Mouse (Mus musculus) natural killer cell, adult 2 months (primary cell): ENCODE data around the gene 9530068E07Rik.

Source experiments
- DNase-seq, 2 experiments: peaks; one replicate each; pipeline ENCODE4 v3.0.0; 2022; ENCODE audit warnings: low spot score in 2 of 2

The 9530068E07Rik gene

DNA sequence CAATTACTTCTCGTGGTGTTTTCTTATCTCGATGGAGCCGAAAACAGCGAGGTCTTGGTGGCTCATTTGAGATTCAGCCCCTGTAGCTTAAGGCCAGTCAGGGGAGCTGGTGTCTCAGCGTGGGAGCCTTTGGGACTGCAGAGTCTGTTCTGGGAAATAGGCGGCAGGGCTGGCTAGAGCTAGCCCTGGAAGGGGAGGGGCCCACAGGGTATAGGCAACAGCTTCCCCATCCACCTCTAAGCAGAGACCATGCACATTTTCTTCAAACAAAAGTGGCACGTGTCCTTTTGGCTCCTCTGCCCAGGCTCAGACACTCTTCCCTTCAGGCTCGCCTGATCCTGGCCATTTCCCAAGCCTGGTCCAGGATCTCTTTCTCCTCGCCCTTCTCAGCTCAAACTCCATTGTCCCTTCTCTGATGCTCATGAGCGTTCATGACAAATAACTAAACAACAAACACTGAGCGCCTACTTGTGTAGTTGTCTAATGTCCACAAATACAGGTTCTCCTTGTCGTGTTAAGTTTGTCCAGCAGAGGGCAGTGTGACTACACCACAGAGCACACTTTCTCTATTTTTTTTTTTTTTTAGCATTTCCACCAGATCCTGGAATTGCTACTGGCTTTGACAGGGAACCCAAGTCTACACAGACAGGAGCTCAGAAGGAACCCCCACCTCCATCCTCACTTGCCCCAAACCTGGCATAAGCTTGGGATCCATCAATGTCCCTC, 25.0 kb downstream of the 9530068E07Rik start:
- DNase-seq, result peak; percentile 26 to 47

- no peak for DNase-seq
Observed at GRCm38 (mm10) chr11:52429440-52429839, 33.2 kb downstream of the 9530068E07Rik start.

DNA sequence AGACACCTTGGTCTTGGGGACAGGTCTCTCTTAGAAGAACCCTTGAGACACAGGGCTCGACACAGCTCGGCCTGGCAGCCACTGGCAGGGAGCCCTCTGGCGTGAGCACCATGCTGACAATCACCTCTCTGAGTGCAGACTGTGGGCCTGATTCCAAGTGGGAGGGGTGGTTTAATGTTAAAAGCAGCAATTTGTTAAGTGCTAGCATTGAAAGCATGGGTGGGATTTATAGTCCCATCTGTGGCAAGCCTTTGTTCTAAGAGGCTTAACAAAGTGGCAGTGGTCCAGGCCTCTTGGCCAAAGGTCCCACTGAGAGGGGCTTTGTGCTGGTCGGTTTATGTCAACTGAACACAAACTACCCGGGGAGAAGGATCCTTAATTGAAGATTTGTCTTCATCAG, 35.4 kb downstream of the 9530068E07Rik start:
- DNase-seq, result no peak

- no peak for DNase-seq
Observed at GRCm38 (mm10) chr11:52432148-52432547, 35.9 kb downstream of the 9530068E07Rik start.

- DNase-seq, result no peak
Observed at GRCm38 (mm10) chr11:52433076-52433796, 37.0 kb downstream of the 9530068E07Rik start.

DNA sequence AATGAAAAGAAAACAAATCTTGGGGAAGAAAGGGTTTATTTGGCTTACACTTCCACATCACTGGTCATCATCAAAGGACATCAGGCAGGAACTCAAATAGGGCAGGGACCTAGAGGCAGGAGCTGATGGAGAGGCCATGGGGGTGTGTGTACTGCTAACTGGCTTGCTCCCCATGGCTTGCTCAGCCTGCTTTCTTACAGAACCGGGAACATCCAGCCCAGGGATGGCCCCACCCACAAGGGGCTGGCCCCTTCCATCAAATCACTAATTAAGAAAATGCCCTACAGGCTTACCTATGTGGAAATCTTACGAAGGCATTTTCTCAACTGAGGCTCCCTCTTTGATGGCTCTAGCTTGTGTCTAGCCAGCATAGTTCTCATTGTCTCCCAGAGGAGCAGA, 37.6 kb downstream of the 9530068E07Rik start:
- DNase-seq, result no peak

DNA sequence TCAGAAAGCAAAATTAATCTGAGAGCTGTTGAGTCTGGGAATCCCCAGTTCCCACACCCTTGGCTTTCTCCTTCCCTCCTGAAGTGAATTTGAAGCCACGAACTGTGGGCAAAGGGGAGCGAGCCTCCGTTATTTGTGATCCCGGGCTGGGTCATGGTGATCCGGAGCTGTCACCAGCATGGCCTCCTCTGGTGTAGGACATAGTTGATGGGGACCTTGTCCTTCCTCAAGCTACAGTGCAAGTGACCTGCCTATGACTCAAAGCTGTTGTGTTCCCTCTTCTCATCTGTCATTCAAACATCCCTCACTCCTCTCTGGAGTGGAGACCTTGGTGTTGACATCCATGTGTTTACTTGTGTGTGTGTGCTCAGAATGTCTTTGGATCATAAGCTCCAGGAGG, 39.2 kb downstream of the 9530068E07Rik start:
- DNase-seq, result no peak

DNA sequence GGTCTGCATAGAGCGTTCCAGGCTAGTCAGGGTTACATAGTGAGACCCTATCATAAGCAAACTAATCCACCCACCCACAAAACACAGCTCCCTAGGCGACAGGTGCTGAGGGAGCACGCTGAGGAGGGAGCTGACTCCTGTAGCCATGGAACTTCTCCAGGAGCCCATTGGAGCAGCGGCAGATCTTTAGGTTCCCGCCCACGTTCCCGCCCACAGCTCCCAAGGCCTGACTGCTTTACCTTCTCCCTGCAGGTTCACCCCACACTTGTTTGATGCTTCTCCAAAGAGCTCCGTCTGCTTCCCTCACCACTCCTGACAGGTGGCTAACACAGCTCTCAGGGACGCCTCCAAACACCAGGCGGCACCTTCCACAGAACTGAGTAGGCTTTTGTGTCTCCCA, 40.9 kb downstream of the 9530068E07Rik start:
- DNase-seq, result no peak

DNA sequence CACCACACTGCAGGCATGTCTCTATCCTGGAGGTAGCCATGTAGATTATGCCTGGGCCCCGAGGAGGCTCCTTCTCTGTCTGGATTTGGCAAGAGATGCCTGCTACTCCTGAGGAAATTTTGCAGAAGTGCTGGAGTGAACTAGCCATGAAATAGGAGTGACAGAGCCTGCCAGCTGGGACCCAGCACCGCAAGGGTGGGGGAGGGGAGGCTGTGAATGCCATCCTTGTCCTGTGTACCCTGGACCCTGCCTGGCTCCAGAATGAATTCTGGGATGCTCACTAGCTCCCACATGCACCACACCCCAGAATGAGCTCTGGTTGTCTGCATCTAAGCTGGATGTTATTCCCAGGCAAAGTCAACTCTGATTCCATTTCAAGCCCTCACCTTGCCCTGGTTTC, 44.9 kb downstream of the 9530068E07Rik start:
- no peak for DNase-seq

GRCm38 (mm10) chr11:52447242-52447641, 51.0 kb downstream of the 9530068E07Rik start:
- DNase-seq, result no peak

DNA sequence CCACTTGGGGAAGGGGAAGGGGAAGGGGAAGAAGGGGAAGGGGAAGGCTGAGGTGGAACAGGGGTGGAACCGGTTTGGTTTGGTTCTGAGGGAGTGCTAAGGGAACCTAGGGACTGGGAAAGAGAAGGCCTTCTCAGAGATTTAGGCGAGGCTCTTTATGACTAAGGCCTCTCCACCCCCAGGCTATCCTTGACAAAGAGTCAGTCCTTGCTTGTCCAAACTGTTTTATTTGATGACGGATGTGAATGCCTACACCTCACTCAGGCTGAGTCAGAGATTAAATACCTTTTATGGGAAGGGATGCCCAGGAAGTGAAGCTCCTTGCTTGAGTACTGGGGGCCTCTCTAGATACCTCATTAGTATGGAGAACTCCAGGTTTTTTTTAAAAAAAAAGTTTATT, 52.8 kb downstream of the 9530068E07Rik start:
- DNase-seq, result no peak

- no peak for DNase-seq
Observed at GRCm38 (mm10) chr11:52458281-52458680, 62.1 kb downstream of the 9530068E07Rik start.
